Mouse (Mus musculus): ENCODE results near the gene Clip4.

- TF ChIP-seq CTCF (IDR thresholded peaks at IDR 0.05; ENCODE audit: low read depth, low read length) (no peak), GATA1 (IDR thresholded peaks at IDR 0.05; ENCODE audit: borderline replicate concordance, low read length) (no peak), TAL1 (conservative IDR thresholded peaks at IDR 0.05; ENCODE audit: low read depth, low read length) (no peak), GATA2 (IDR thresholded peaks at IDR 0.05; ENCODE audit: borderline replicate concordance, low read depth, low read length) (no peak), POLR2AphosphoS5 (IDR thresholded peaks at IDR 0.05; ENCODE audit: insufficient replicate concordance, low read depth, low read length) (no peak)
Measured at GRCm38 (mm10) chr17:71867892-71868291, 99.6 kb downstream of the Clip4 start.
